Mouse (Mus musculus) hindbrain, embryonic 14.5 days (tissue): ENCODE data around the gene Itfg2. TPM values are rescaled to one million over a fixed set of nuclear protein-coding genes. Genes with fewer than 3 reads are reported as not detected.
A peak's percentile ranks its signal among the peaks of the same experiment; 100 is the strongest.

Experiments used
- ATAC-seq: fragments of 200-750 bp; cut with Nextera tagmentation; 2 replicates; pipeline ENCODE4 v1.8.0; 2017; ENCODE audit warnings: moderate number of reproducible peaks, mild to moderate bottlenecking, moderate TSS enrichment, moderate library complexity; ENCODE audit not compliant: low FRiP score
- DNase-seq: peaks from one replicate; pipeline ENCODE4 v3.0.0-alpha.2; 2015; ENCODE audit warnings: low spot score
- H3K27ac ChIP-seq: fragments of 300-500 bp; sonication (generic); 2 replicates; pipeline ENCODE4 v1.5.1; 2014; ENCODE audit warnings: mild to moderate bottlenecking, moderate library complexity
- H3K27me3 ChIP-seq: fragments of 300-500 bp; sonication (generic); 2 replicates; pipeline ENCODE4 v1.6.1; 2014; ENCODE audit warnings: mild to moderate bottlenecking, low read length, mixed read lengths; ENCODE audit not compliant: control insufficient read depth, insufficient read depth
- H3K36me3 ChIP-seq: fragments of 300-500 bp; sonication (generic); replicated peaks from 2 replicates; pipeline ENCODE4 v1.6.1; 2014; ENCODE audit not compliant: control insufficient read depth, insufficient read depth
- H3K4me1 ChIP-seq: fragments of 300-500 bp; sonication (generic); replicated peaks from 2 replicates; pipeline ENCODE4 v1.6.1; 2014; ENCODE audit warnings: antibody characterized with exemption, low read length, mixed read lengths; ENCODE audit not compliant: control insufficient read depth, insufficient read depth
- H3K4me2 ChIP-seq: fragments of 300-500 bp; sonication (generic); replicated peaks from 2 replicates; pipeline ENCODE4 v1.6.1; 2014; ENCODE audit warnings: mild to moderate bottlenecking, moderate library complexity
- H3K4me3 ChIP-seq: fragments of 300-500 bp; sonication (generic); replicated peaks from 2 replicates; pipeline ENCODE4 v1.5.1; 2014; ENCODE audit warnings: mild to moderate bottlenecking, low read length
- H3K9ac ChIP-seq: fragments of 300-500 bp; sonication (generic); 2 replicates; pipeline ENCODE4 v1.6.1; 2014
- H3K9me3 ChIP-seq: fragments of 300-500 bp; sonication (generic); 2 replicates; pipeline ENCODE4 v1.6.1; 2016; ENCODE audit warnings: low read length; ENCODE audit not compliant: control insufficient read depth
- WGBS: fragments of 180-500 bp; shearing (Covaris S2); extraction: QIAGEN DNeasy Blood & Tissue Kit; methylation state at CpG from one replicate; pipeline ENCODE4 v1.1.7; 2014; 5-methylcytosine and 5-hydroxymethylcytosine counted together
- polyA plus RNA-seq: library from polyadenylated mRNA; unstranded; fragments of >200 nt; fragmentation: Nextera tagmentation; extraction: Ambion mirVana; gene quantifications from 2 replicates; pipeline ENCODE4 v1.2.1, GENCODE M21; 2014

The Itfg2 gene
- polyA plus RNA-seq, 1 experiment from 2014 or later: 39.4 TPM

DNA sequence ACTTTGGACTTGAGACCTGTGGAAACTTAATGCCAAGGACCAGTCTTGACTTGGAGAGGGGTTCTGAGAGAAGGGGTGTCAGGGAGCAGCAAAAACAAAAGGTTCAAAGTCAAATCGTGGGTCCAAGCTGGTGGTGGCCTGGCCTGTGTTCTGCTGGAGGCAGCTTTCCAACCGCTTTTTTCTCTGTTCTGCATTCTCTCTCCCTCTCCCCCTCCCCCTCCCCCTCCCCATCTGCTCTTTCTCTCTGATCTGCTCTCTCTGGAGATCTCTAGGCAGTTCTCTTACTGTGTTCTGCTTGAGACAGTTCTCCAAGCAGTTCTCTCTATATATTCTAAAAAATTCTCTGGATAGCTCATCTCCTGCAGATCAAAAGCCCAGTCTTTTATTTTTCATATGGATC is 35.6 kb upstream of the Itfg2 start:
- WGBS: 22% methylated on average over 2 of the region's 2 CpGs
- no peak for ATAC-seq
- no peaks in the 10 kb centered on the region for H3K4me1 ChIP-seq
- H3K4me2 ChIP-seq: no peak overlapping the region
- no peak overlapping the region for H3K27ac ChIP-seq
- no peaks in the 10 kb centered on the region for H3K27me3 ChIP-seq
- H3K9me3 ChIP-seq: no peaks in the 10 kb centered on the region
- H3K9ac ChIP-seq: no peak overlapping the region
- no peak overlapping the region for H3K4me3 ChIP-seq
- no peak for DNase-seq
- H3K36me3 ChIP-seq: no peaks in the 10 kb centered on the region

GRCm38 (mm10) chr6:128457186-128457585 is 32.5 kb upstream of the Itfg2 start:
- WGBS: 79% methylated on average over 5 of the region's 5 CpGs
- no peaks in the 10 kb centered on the region for H3K36me3 ChIP-seq
- no peak for DNase-seq
- no peak overlapping the region for H3K9ac ChIP-seq
- no peaks in the 10 kb centered on the region for H3K9me3 ChIP-seq
- H3K4me1 ChIP-seq: no peaks in the 10 kb centered on the region
- H3K27ac ChIP-seq: no peak overlapping the region
- H3K4me2 ChIP-seq: no peak overlapping the region
- H3K4me3 ChIP-seq: no peak overlapping the region
- no peaks in the 10 kb centered on the region for H3K27me3 ChIP-seq
- ATAC-seq: no peak

GRCm38 (mm10) chr6:128455835-128456605 is 31.3 kb upstream of the Itfg2 start:
- Histone ChIP-seq H3K9me3 (no peaks in the 10 kb centered on the region), H3K36me3 (no peaks in the 10 kb centered on the region), H3K4me2 (no peak overlapping the region), H3K27ac (no peak overlapping the region), H3K9ac (no peak overlapping the region), H3K4me3 (no peak overlapping the region), H3K4me1 (no peaks in the 10 kb centered on the region), H3K27me3 (no peaks in the 10 kb centered on the region)
- no peak for DNase-seq
- ATAC-seq: no peak
- WGBS: 87% methylated on average over 12 of the region's 12 CpGs

DNA sequence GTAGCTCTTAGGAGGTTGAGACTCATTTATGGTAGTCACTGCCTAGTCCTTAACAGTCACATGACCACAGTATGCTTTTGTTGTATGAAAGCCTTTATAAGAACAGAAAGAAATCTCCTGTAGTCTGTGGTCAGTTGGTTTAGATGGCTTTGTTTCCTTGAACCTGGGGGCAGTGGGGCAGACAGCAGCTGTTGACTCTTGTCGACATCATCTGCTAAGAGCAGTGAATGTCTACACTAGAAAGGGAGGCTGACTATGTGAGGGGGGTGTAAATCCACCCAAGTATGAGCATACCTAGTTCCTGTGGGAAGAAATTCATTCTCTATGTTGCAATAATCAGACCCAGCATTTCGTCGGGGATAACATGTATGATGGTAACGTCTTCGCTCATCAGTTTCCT is 22.3 kb upstream of the Itfg2 start:
- no peaks in the 10 kb centered on the region; the same call in 1 of the 2 replicates for H3K4me1 ChIP-seq
- 98% methylated on average over 5 of the region's 5 CpGs for WGBS
- ATAC-seq: no peak
- no peaks in the 10 kb centered on the region for H3K36me3 ChIP-seq
- DNase-seq: no peak
- no peaks in the 10 kb centered on the region for H3K27me3 ChIP-seq
- no peak overlapping the region for H3K4me2 ChIP-seq
- no peak overlapping the region for H3K4me3 ChIP-seq
- H3K9ac ChIP-seq: no peak overlapping the region
- H3K27ac ChIP-seq: no peak overlapping the region
- no peaks in the 10 kb centered on the region for H3K9me3 ChIP-seq

DNA sequence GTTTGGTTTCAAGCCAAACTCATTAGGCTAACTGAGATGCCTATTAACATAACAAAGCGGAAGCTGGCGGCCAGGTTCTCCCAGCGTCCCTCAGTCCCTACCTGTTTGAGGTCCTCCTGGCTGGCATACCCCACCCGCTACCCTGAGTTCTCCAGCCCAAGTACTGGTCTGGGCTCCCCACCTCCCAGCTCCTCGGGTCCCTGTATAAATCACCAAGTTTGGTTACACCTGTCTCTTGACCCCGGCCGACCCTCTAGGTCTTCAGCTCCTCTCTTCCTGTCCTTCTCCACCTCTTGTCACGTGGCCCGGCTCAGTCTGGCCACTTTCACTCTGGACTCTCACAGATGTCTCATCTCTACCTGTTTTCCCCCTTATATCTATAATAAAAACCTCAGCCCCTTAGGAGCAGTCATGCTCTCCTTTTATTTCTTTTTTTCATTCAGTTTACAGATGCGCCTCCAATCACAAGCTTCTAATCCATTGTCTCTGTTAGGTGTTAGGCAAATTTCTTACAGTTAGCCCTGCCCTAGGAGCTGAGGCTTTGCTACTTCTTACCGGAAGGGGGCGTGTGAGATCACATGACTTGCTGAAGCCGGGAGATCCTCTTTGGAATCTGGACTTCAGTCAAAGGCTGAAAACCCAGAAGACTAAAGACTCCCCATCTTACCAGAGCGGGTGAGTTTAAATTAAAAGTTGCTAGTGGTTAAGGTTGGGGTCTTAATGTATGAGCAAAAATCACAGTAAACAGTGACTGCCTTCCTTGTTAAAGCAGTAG is 21.2 kb upstream of the Itfg2 start:
- Histone ChIP-seq H3K9ac (no peak overlapping the region), H3K9me3 (no peaks in the 10 kb centered on the region), H3K27me3 (no peaks in the 10 kb centered on the region), H3K27ac (no peak overlapping the region), H3K4me2 (peak overlapping the region; percentile 38), H3K4me1 (no peaks in the 10 kb centered on the region; the same call in 1 of the 2 replicates), H3K4me3 (no peak overlapping the region), H3K36me3 (no peaks in the 10 kb centered on the region)
- 13% methylated on average over 14 of the region's 14 CpGs for WGBS
- DNase-seq (peak; percentile 75), ATAC-seq (peak; percentile 71; the same call in 1 of the 2 replicates)

DNA sequence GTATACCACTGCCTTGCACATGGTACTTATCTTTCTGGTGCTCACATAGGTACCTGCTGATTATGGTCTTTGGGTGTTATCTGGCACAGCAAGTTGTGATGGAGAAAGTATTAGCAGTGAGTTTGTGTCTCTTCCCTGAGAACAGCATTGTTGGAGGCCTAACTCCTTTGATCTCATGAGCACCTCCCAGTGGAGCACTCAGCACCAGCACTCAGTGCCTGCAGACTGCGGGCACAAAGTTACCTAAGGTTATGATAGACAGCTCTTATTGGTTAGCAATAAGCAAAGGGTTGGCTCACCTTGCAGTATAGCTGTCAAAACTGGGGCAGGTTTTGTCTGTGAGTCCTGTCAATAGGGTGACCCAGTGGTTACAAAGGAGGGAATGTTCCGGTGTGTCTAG is 15.5 kb upstream of the Itfg2 start:
- DNase-seq (no peak), ATAC-seq (no peak)
- peaks cover 12% of the 10 kb centered on the region for H3K36me3 ChIP-seq
- no peaks in the 10 kb centered on the region for H3K9me3 ChIP-seq
- H3K9ac ChIP-seq: no peak overlapping the region
- no peak overlapping the region for H3K27ac ChIP-seq
- H3K4me1 ChIP-seq: peaks cover 8% of the 10 kb centered on the region
- 94% methylated on average over 2 of the region's 2 CpGs for WGBS
- no peaks in the 10 kb centered on the region for H3K27me3 ChIP-seq
- H3K4me2 ChIP-seq: no peak overlapping the region
- H3K4me3 ChIP-seq: no peak overlapping the region

- DNase-seq: peak; percentile 30
- Histone ChIP-seq H3K27me3 (no peaks in the 10 kb centered on the region), H3K4me2 (peak overlapping the region; percentile 70), H3K36me3 (peaks cover 25% of the 10 kb centered on the region), H3K4me3 (peak overlapping the region; percentile 97), H3K9ac (peak overlapping the region; percentile 44), H3K4me1 (peaks cover 8% of the 10 kb centered on the region), H3K9me3 (no peaks in the 10 kb centered on the region), H3K27ac (peak overlapping the region; percentile 96)
- WGBS: 32% methylated on average over 18 of the region's 18 CpGs
- ATAC-seq: peak; percentile 60; the same call in 1 of the 2 replicates
Measured at GRCm38 (mm10) chr6:128438871-128439341, 14.2 kb upstream of the Itfg2 start.

GRCm38 (mm10) chr6:128438317-128438870 is 13.7 kb upstream of the Itfg2 start, which contains the start of gene Fkbp4:
TSS of gene Fkbp4 (minus strand) at chr6:128438677.
- Histone ChIP-seq H3K9ac (peak within 1 kb of the TSS; percentile 98), H3K9me3 (no peaks in the 10 kb centered on the region), H3K4me2 (peak within 1 kb of the TSS; percentile 70), H3K36me3 (peaks cover 30% of the 10 kb centered on the region), H3K4me1 (peaks cover 8% of the 10 kb centered on the region), H3K27me3 (no peaks in the 10 kb centered on the region), H3K27ac (peak within 1 kb of the TSS; percentile 96), H3K4me3 (peak within 1 kb of the TSS; percentile 97)
- DNase-seq (peak; percentile 91), ATAC-seq (peak; percentile 94)
- under 1% methylated on average over 63 of the region's 67 CpGs for WGBS

- Histone ChIP-seq H3K27ac (peak overlapping the region; percentile 96), H3K36me3 (peaks cover 36% of the 10 kb centered on the region), H3K27me3 (no peaks in the 10 kb centered on the region), H3K9me3 (no peaks in the 10 kb centered on the region), H3K4me2 (peak overlapping the region; percentile 70), H3K4me1 (peaks cover 8% of the 10 kb centered on the region), H3K9ac (peak overlapping the region; percentile 98), H3K4me3 (peak overlapping the region; percentile 97)
- peak; percentile 73 for ATAC-seq
- 0% methylated on average over 43 of the region's 52 CpGs for WGBS
- DNase-seq: peak; percentile 65
Measured at GRCm38 (mm10) chr6:128437731-128438316, 13.1 kb upstream of the Itfg2 start.
